Mouse (Mus musculus) intestine, postnatal 0 days (tissue): ENCODE measurements around the gene Tgm3. TPM values are rescaled to one million over a fixed set of nuclear protein-coding genes. Genes with fewer than 3 reads are reported as not detected.

Experiments
- ATAC-seq: fragments of 200-750 bp; cut with Nextera tagmentation; 2 replicates; pipeline ENCODE4 v1.8.0; 2017; ENCODE audit warnings: mild to moderate bottlenecking, moderate TSS enrichment, moderate library complexity
- H3K27ac ChIP-seq: fragments of 300-500 bp; sonication (generic); 2 replicates; pipeline ENCODE4 v1.5.1; 2014; ENCODE audit warnings: mild to moderate bottlenecking, low read depth, low read length, moderate library complexity
- H3K27me3 ChIP-seq: fragments of 300-500 bp; sonication (generic); replicated peaks from 2 replicates; pipeline ENCODE4 v1.6.1; 2014; ENCODE audit warnings: low read length, mixed read lengths; ENCODE audit not compliant: control insufficient read depth, insufficient read depth
- H3K36me3 ChIP-seq: fragments of 300-500 bp; sonication (generic); 2 replicates; pipeline ENCODE4 v1.6.1; 2014; ENCODE audit warnings: mild to moderate bottlenecking, moderate library complexity; ENCODE audit not compliant: control insufficient read depth, insufficient read depth
- H3K4me1 ChIP-seq: fragments of 300-500 bp; sonication (generic); replicated peaks from 2 replicates; pipeline ENCODE4 v1.6.1; 2014; ENCODE audit warnings: antibody characterized with exemption, low read length, mixed read lengths; ENCODE audit not compliant: control insufficient read depth, insufficient read depth
- H3K4me2 ChIP-seq: fragments of 300-500 bp; sonication (generic); replicated peaks from 2 replicates; pipeline ENCODE4 v1.6.1; 2014; ENCODE audit warnings: low read depth, mild to moderate bottlenecking, moderate library complexity
- H3K4me3 ChIP-seq: fragments of 300-500 bp; sonication (generic); 2 replicates; pipeline ENCODE4 v1.5.1; 2014; ENCODE audit warnings: low read depth, low read length
- H3K9ac ChIP-seq: fragments of 300-500 bp; sonication (generic); 2 replicates; pipeline ENCODE4 v1.6.1; 2014; ENCODE audit warnings: mild to moderate bottlenecking, low read depth, low read length
- H3K9me3 ChIP-seq: fragments of 300-500 bp; sonication (generic); 2 replicates; pipeline ENCODE4 v1.6.1; 2016; ENCODE audit warnings: mixed run types; ENCODE audit not compliant: control insufficient read depth
- CTCF ChIP-seq: sonication (generic); IDR thresholded peaks from 2 replicates; pipeline ENCODE4 v1.5.1; 2016; ENCODE audit warnings: low read depth, mild to moderate bottlenecking, control low read depth, antibody characterized with exemption, moderate library complexity
- WGBS: fragments of 180-500 bp; shearing (Covaris S2); extraction: QIAGEN DNeasy Blood & Tissue Kit; methylation state at CpG from one replicate; pipeline ENCODE4 v1.1.7; 2014; 5-methylcytosine and 5-hydroxymethylcytosine counted together
- polyA plus RNA-seq: library from polyadenylated mRNA; unstranded; fragments of >200 nt; fragmentation: Nextera tagmentation; extraction: Ambion mirVana; gene quantifications from 2 replicates; pipeline ENCODE4 v1.2.1, GENCODE M21; 2015

Gene Tgm3
- polyA plus RNA-seq, 1 experiment from 2014 or later, result 0.09 TPM

- Histone ChIP-seq H3K9ac (no peak overlapping the region), H3K4me3 (no peak overlapping the region), H3K27ac (no peak overlapping the region), H3K27me3 (no peaks in the 10 kb centered on the region), H3K4me1 (no peaks in the 10 kb centered on the region), H3K4me2 (no peak overlapping the region), H3K9me3 (no peaks in the 10 kb centered on the region), H3K36me3 (no peaks in the 10 kb centered on the region)
- no peak for TF ChIP-seq CTCF
- 91% methylated on average over 11 of the region's 11 CpGs for WGBS
- no peak for ATAC-seq
Measured at GRCm38 (mm10) chr2:130029826-130030225, 17.7 kb downstream of the Tgm3 start.

GRCm38 (mm10) chr2:130032661-130033060, 20.5 kb downstream of the Tgm3 start:
- TF ChIP-seq CTCF, result no peak
- Histone ChIP-seq H3K4me3 (no peak overlapping the region), H3K36me3 (no peaks in the 10 kb centered on the region), H3K4me2 (no peak overlapping the region), H3K4me1 (no peaks in the 10 kb centered on the region), H3K9me3 (no peaks in the 10 kb centered on the region), H3K27me3 (no peaks in the 10 kb centered on the region), H3K27ac (no peak overlapping the region), H3K9ac (no peak overlapping the region)
- no peak for ATAC-seq
- 60% methylated on average over 3 of the region's 3 CpGs for WGBS

- no peak for TF ChIP-seq CTCF
- no peak for ATAC-seq
- 71% methylated on average over 8 of the region's 8 CpGs for WGBS
Measured at GRCm38 (mm10) chr2:130036846-130037245, 24.7 kb downstream of the Tgm3 start.

GRCm38 (mm10) chr2:130038971-130039370, 26.8 kb downstream of the Tgm3 start:
- no peaks in the 10 kb centered on the region for H3K9me3 ChIP-seq
- H3K27ac ChIP-seq, result no peak overlapping the region
- no peak overlapping the region for H3K4me2 ChIP-seq
- H3K4me1 ChIP-seq, result no peaks in the 10 kb centered on the region
- H3K27me3 ChIP-seq, result no peaks in the 10 kb centered on the region
- H3K4me3 ChIP-seq, result no peak overlapping the region
- H3K36me3 ChIP-seq, result no peaks in the 10 kb centered on the region
- H3K9ac ChIP-seq, result no peak overlapping the region
- TF ChIP-seq CTCF, result no peak
- 72% methylated on average over 3 of the region's 3 CpGs for WGBS
- no peak for ATAC-seq

More at GRCm38 (mm10) chr2:130036846-130037245, 24.7 kb downstream of the Tgm3 start:
- Histone ChIP-seq H3K9ac (no peak overlapping the region), H3K4me1 (no peaks in the 10 kb centered on the region), H3K9me3 (no peaks in the 10 kb centered on the region), H3K36me3 (no peaks in the 10 kb centered on the region), H3K4me3 (no peak overlapping the region), H3K4me2 (no peak overlapping the region), H3K27me3 (no peaks in the 10 kb centered on the region), H3K27ac (no peak overlapping the region)

GRCm38 (mm10) chr2:130040190-130040886, 28.2 kb downstream of the Tgm3 start:
- no peaks in the 10 kb centered on the region for H3K4me1 ChIP-seq
- H3K4me3 ChIP-seq, result no peak overlapping the region
- H3K36me3 ChIP-seq, result no peaks in the 10 kb centered on the region
- H3K9ac ChIP-seq, result no peak overlapping the region
- TF ChIP-seq CTCF, result no peak
- no peak overlapping the region for H3K27ac ChIP-seq
- ATAC-seq, result no peak
- H3K4me2 ChIP-seq, result no peak overlapping the region
- no peaks in the 10 kb centered on the region for H3K9me3 ChIP-seq
- H3K27me3 ChIP-seq, result no peaks in the 10 kb centered on the region
- 78% methylated on average over 6 of the region's 6 CpGs for WGBS

GRCm38 (mm10) chr2:130043835-130044234, 31.7 kb downstream of the Tgm3 start:
- no peaks in the 10 kb centered on the region for H3K36me3 ChIP-seq
- no peak overlapping the region for H3K4me3 ChIP-seq
- whole genome bisulfite sequencing, result 86% methylated on average over 4 of the region's 4 CpGs
- no peak overlapping the region for H3K4me2 ChIP-seq
- ATAC-seq, result no peak
- H3K9me3 ChIP-seq, result no peaks in the 10 kb centered on the region
- no peak overlapping the region for H3K9ac ChIP-seq
- no peak for TF ChIP-seq CTCF
- H3K27ac ChIP-seq, result no peak overlapping the region
- no peaks in the 10 kb centered on the region for H3K27me3 ChIP-seq
- H3K4me1 ChIP-seq, result no peaks in the 10 kb centered on the region
